Mouse (Mus musculus): Measurements from ENCODE around the gene Neb.

GRCm38 (mm10) chr2:52297969-52298368, 80.3 kb downstream of the Neb start:
- TF ChIP-seq GATA1 (IDR thresholded peaks at IDR 0.05; ENCODE audit: borderline replicate concordance, low read length) (no peak), FLI1 (IDR thresholded peaks at IDR 0.05; ENCODE audit: low read length) (no peak)

All from megakaryocyte, embryonic 14.5 days (primary cell).